Mouse (Mus musculus) liver, adult 2 months (tissue): ENCODE data around the gene Xlr5a. TPM values are rescaled to one million over a fixed set of nuclear protein-coding genes. Genes with fewer than 3 reads are reported as not detected.
A peak's percentile ranks its signal among the peaks of the same experiment; 100 is the strongest.
"Not testable (repeated sequence)": the region's sequence is repeated elsewhere in the genome, so short reads cannot be mapped to it uniquely, and the experiment has no call there.

Source experiments
- DNase-seq: peaks from one replicate; pipeline ENCODE4 v3.0.0-alpha.2; 2011; ENCODE audit warnings: low read depth, low spot score; ENCODE audit errors: extremely low read depth
- H3K27ac ChIP-seq: fragments of 200-500 bp; replicated peaks from 2 replicates; pipeline ENCODE4 v1.5.1; 2012; ENCODE audit warnings: low read depth, mild to moderate bottlenecking, control low read depth, inconsistent platforms, low read length; ENCODE audit not compliant: insufficient read depth
- H3K27me3 ChIP-seq: fragments of 200-500 bp; 2 replicates; pipeline ENCODE4 v1.6.1; 2012; ENCODE audit warnings: mild to moderate bottlenecking, moderate library complexity, low read length, inconsistent platforms; ENCODE audit not compliant: control insufficient read depth, insufficient read depth
- H3K36me3 ChIP-seq: fragments of 200-500 bp; 2 replicates; pipeline ENCODE4 v1.6.1; 2012; ENCODE audit warnings: low read length, inconsistent platforms; ENCODE audit not compliant: control insufficient read depth, insufficient read depth
- H3K4me1 ChIP-seq: fragments of 200-500 bp; 2 replicates; pipeline ENCODE4 v1.6.1; 2011; ENCODE audit warnings: low read length; ENCODE audit not compliant: control insufficient read depth, insufficient read depth
- H3K4me3 ChIP-seq: fragments of 200-500 bp; 2 replicates; pipeline ENCODE4 v1.5.1; 2011; ENCODE audit warnings: low read depth, mild to moderate bottlenecking, control low read depth, low read length, moderate library complexity; ENCODE audit not compliant: insufficient read depth
- H3K79me2 ChIP-seq: fragments of 200-500 bp; 2 replicates; pipeline ENCODE4 v1.6.1; 2012; ENCODE audit warnings: inconsistent platforms, mild to moderate bottlenecking, low read length, moderate library complexity; ENCODE audit not compliant: control insufficient read depth, insufficient read depth
- H3K9ac ChIP-seq: fragments of 200-500 bp; 2 replicates; pipeline ENCODE4 v1.6.1; 2012; ENCODE audit warnings: low read depth, mild to moderate bottlenecking, control low read depth, inconsistent platforms, low read length
- CTCF ChIP-seq: fragments of 200-500 bp; IDR thresholded peaks from 2 replicates; pipeline ENCODE4 v1.5.1; 2011; ENCODE audit warnings: low read depth, low read length, control low read depth
- POLR2A ChIP-seq: fragments of 200-500 bp; IDR thresholded peaks from 2 replicates; pipeline ENCODE4 v1.6.1; 2011; ENCODE audit warnings: low read length, control low read depth; ENCODE audit not compliant: insufficient read depth; ENCODE audit errors: extremely low read depth
- WGBS: fragments of 180-500 bp; shearing (Covaris S2); methylation state at CpG from one replicate; pipeline ENCODE4 v1.1.7; 2018; 5-methylcytosine and 5-hydroxymethylcytosine counted together
- polyA plus RNA-seq: library from polyadenylated mRNA; depleted of rRNA; stranded (reverse); fragments of >200 nt; gene quantifications from 2 replicates; pipeline ENCODE4 v1.2.3, GENCODE M21; 2012
- total RNA-seq: library from RNA; depleted of rRNA; stranded (reverse); fragments of >200 nt; gene quantifications from 2 replicates; pipeline ENCODE4 v1.2.3, GENCODE M21; 2014

Gene Xlr5a
- total and polyA plus RNA-seq, 2 experiments: not detected

DNA sequence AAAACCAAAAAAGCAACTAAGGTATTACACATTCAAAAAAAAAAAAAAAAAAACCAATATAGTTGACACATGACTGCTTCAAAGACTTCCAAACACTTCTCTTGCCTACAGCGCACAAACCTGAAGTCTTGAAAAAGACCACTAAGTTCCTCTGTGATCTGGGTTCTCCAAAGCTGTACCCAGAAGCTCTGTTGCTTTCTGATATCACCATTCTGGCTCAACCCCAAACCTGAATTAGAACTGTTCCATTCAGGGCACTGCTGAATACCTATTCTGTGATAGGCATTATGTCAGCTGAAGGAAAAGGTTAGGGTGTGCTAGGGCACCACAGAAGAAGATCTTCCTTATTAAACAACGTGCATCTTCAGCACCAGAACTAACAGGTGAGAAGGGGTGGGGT, 34.4 kb upstream of the Xlr5a start:
- no peaks in the 10 kb centered on the region for H3K27me3 ChIP-seq
- TF ChIP-seq POLR2A (no peak), CTCF (no peak)
- DNase-seq: no peak
- no peaks in the 10 kb centered on the region for H3K36me3 ChIP-seq
- H3K27ac ChIP-seq: no peak overlapping the region
- H3K9ac ChIP-seq: no peak overlapping the region
- WGBS: 78% methylated on average over 2 of the region's 2 CpGs
- H3K4me3 ChIP-seq: no peak overlapping the region
- H3K79me2 ChIP-seq: no peaks in the 10 kb centered on the region
- no peaks in the 10 kb centered on the region for H3K4me1 ChIP-seq

DNA sequence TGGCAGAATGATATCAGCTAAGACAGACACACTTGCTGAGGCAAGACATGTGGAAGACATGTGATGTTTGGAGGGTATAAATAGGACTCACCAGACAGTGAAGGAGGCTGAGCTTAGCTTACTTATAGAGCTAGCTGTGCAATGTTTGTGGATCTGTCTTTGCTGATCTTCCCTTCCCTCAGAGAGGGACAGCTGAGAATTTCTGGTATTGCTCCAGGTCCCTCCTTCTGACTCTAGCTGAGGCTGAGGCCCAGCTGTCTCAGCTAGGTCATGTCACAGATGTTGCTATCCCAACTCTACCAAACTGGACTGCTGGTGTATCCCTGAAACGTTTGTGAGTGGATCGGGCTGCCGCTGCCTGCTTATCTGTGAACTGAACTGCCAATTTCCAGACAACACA, 28.3 kb upstream of the Xlr5a start:
- H3K27me3 ChIP-seq: no peaks in the 10 kb centered on the region
- no peaks in the 10 kb centered on the region for H3K36me3 ChIP-seq

DNA sequence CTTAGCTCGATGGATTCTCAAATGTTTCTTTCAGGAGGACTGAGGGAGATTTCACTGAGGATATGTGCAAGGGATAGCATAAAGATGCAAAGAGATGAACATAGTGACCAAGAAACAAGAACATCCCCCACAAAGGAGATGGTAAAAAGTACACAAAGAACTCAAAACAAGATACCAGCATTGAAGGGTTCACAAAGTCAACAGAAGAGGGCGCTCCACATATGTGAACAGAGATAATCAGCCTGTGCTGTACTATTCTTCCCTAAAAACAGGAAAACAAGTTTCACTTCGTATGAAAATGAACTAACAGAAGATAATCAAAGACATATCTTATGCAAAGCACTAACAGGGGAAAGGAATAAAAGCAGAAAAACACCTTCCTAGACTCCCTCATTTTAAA, 19.7 kb upstream of the Xlr5a start:
- TF ChIP-seq POLR2A (no peak), CTCF (no peak)
- Histone ChIP-seq H3K4me1 (no peaks in the 10 kb centered on the region), H3K4me3 (no peak overlapping the region), H3K79me2 (no peaks in the 10 kb centered on the region), H3K27me3 (no peaks in the 10 kb centered on the region), H3K36me3 (no peaks in the 10 kb centered on the region), H3K9ac (no peak overlapping the region), H3K27ac (no peak overlapping the region)
- WGBS: 22% methylated on average over 3 of the region's 3 CpGs
- peak; percentile 29 for DNase-seq

More for the DNA sequence above, 28.3 kb upstream of the Xlr5a start:
- WGBS: 57% methylated on average over 3 of the region's 3 CpGs
- Histone ChIP-seq H3K9ac (no peak overlapping the region), H3K27ac (no peak overlapping the region), H3K79me2 (no peaks in the 10 kb centered on the region), H3K4me3 (no peak overlapping the region), H3K4me1 (no peaks in the 10 kb centered on the region)
- no peak for TF ChIP-seq CTCF
- no peak for TF ChIP-seq POLR2A
- DNase-seq: no peak

DNA sequence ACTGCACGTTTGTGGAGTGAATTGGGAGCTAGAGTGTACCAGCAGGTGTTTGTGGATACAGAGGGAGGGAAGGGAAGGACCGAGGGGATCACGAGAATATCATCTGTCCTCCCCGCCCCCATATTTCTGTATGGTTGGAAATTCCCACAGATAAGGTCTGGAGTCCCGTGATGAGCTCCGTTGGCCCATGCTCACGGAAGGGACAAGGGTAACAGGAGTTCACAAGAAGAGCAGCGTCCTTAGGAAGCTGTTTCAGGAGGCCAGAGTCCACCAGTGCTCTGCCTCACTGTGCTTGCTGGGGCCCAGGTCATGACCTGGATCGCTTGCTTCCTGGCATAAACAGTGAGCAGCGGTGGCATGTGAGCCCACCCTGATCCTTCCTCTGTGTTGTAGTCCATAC, 3.0 kb upstream of the Xlr5a start:
- not testable (repeated sequence) for DNase-seq, H3K27me3 ChIP-seq, H3K4me1 ChIP-seq, H3K27ac ChIP-seq, H3K9ac ChIP-seq, H3K36me3 ChIP-seq, H3K4me3 ChIP-seq, H3K79me2 ChIP-seq
- 30% methylated on average over 9 of the region's 10 CpGs for WGBS

DNA sequence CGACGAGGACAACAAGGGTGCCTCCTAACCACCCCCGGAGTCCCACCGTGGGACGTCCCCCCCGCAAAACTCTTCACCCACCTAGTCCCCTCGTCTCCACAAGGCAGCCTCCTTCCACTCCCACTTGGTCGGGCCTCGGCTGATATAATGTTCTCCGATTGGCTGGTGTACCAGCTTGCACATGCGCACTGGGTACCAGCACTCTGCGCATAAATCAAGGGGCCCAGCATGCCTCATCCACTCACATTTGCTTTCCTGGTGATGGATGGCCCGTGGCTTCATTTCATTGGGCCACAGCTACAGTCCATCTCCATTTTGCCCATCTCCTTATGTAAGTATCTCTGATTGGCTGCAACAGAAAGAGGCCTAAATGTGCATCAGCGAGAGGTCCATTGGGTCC, 27.5 kb downstream of the Xlr5a start, which contains the start of gene Xlr3c:
Gene Xlr3c, minus strand, starts transcription at position 121 of the 400 bp plus-strand sequence.
- 89% methylated on average over 14 of the region's 14 CpGs for WGBS
- H3K4me3 ChIP-seq, H3K27me3 ChIP-seq, H3K9ac ChIP-seq, H3K4me1 ChIP-seq, H3K36me3 ChIP-seq, H3K27ac ChIP-seq, H3K79me2 ChIP-seq, DNase-seq: not testable (repeated sequence)

DNA sequence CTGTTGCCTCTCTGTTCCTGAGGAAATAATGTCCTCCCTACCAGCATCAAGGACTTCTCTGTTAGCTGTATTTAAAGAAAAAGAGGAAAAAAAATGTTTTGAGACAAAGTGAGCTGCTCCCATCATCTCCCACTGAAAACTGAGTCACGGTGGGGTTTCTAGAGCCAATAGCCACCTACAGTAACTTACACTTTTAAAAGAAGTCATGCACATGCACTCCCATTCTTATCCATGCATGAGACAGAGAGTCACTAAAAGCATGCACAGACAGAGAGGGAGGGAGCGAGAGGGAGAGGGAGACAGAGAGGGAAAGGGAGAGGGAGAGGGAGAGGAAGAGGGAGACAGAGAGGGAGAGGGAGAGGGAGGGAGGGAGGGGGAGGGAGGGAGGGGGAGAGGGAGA, 30.3 kb downstream of the Xlr5a start:
- H3K9ac ChIP-seq, H3K79me2 ChIP-seq, H3K4me1 ChIP-seq, H3K36me3 ChIP-seq, DNase-seq, H3K27ac ChIP-seq, H3K27me3 ChIP-seq, H3K4me3 ChIP-seq: not testable (repeated sequence)
- WGBS: 88% methylated on average over 1 of the region's 2 CpGs

DNA sequence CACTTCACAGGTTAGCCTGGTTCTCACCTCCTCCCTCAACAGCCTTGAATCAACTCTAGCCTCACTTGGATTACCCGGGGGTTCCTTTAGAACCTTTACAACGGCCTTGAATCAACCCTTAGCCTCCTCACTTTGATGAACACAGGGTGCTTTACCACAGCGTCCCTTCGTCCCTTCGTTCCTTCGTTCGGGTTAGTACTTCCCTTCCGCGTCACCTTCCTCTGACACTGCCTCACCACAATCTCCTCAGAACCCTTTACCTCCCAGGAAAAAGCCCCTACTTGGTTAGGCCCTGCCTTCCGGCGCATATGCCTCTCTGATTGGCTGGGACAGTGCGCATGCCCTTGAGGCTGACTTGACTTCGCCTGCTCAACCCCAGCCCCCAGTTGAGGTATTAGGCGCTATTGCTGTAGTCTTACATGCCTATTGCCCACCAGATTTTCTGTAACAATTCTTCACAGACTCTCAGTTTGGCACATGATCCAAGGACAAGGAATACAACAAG, 49.9 kb downstream of the Xlr5a start, which contains the start of gene Xlr4c:
Gene Xlr4c, minus strand, starts transcription at position 310 of the 505 bp plus-strand sequence.
- not testable (repeated sequence) for H3K4me3 ChIP-seq, H3K9ac ChIP-seq
- 81% methylated on average over 14 of the region's 14 CpGs for WGBS

More for the DNA sequence above, 49.9 kb downstream of the Xlr5a start, which contains the start of gene Xlr4c:
- H3K79me2 ChIP-seq, H3K27me3 ChIP-seq, DNase-seq, H3K36me3 ChIP-seq, H3K4me1 ChIP-seq, H3K27ac ChIP-seq: not testable (repeated sequence)
